Mouse (Mus musculus) T-helper 2 cell (primary cell): ENCODE results near the gene Arf3.

Source experiments
- in situ Hi-C: fragments of 300-600 bp; cut with MboI, MseI; formaldehyde crosslinking; loops from one replicate; pipeline ENCODE4 v1.15.1; 2025; ENCODE audit warnings: high pct_unique_total_duplicates

The Arf3 gene

GRCm38 (mm10) chr15:98724441-98724840 lies 38.6 kb downstream of the Arf3 start:
- in situ Hi-C loops: no loop called here

- in situ Hi-C loops: no loop called here
Measured at GRCm38 (mm10) chr15:98722854-98723253, 40.2 kb downstream of the Arf3 start.

GRCm38 (mm10) chr15:98722191-98722590 lies 40.8 kb downstream of the Arf3 start:
- in situ Hi-C loops: no loop called here

DNA sequence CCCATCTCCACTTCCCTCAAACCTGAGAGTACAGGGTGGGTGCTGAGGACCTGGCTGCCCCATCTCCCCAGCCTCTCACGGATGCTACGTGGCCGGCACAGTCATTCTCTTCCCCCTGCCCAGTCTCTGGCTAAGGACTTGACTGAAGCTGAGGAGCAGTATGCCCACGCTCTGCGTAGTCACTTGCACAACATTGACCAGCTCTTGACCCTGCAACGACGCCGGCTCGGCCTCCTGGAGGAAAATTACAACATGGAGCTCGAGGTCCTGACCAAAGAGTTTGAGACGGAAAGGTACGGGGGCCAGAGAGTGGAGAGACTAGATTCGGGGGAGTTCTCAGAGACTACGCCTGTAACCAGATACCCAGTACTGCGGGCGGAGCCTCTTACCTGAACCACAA lies 45.7 kb downstream of the Arf3 start:
- in situ Hi-C loops: no loop called here

DNA sequence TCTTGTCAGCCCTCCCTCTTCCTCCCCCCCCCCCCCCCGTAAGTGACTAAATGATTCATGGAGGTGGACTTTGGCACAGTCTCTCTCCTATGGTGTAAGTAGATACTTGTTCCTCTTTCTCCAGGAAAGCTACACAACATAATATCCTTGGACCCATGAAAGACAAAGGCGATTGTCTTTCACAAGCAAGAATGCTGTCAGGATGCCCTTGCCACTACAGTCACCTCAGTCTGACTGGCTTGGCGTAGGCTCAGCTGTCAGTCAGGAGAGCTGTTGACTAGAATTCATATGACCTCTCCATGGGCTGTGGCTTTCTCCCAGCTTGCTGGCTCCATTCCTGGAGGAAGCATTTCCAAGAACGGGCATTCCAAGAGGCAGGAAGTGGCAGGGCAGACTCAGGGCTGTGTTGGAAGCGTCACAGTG lies 48.8 kb downstream of the Arf3 start:
- in situ Hi-C loops: no loop called here

DNA sequence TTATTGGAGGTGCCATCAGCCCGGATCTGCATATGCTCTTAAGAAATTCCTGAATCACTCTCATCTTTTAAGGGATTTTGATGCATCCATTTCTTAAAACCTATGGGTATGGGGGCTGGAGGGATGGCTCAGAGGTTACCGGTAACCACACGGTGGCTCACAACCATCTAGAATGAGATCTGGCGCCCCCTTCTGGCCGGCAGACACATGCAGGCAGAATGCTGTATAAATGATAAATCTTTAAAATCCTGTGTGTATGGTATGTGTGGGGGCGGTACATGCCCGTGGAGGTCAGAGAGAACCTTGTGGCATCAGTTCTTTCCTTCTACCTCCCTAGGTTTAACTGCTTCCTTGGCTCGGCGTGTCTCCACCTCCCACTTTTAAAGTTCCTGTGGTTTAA lies 52.6 kb downstream of the Arf3 start:
- in situ Hi-C loops: no loop called here

DNA sequence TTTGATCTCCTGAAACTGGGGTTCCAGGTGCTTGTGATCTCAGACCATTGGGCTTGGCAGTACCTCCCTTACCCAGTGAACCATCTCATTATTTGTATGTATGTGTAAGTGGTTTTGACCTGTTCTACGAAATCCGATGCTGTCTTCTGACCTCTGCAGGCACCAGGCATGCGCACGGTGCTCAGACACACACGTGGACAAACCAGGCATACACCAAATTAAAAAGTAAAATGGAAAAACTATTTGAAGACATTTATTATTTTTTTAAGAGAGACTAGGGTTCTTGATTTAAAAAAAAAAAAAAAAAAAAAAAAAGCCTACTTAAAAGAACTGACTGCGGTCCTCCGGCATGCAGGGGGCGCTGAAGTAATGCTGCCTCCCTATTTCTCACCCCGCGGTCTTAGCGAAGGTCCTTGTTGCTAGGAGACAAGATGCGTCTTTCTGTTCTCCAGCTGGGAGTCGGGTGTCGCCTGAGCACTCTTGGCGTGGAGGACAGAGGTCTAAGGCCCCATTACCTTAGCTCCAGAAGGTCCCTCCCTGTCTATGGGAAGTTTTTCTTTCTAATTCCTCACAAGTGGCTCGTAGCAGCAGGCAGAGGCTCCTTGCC lies 55.1 kb downstream of the Arf3 start, which contains the start of gene Ccdc65:
TSS of gene Ccdc65 (plus strand) at position 442 of the 607 bp plus-strand sequence.
- in situ Hi-C loops: loop anchor here (5.0 to 10.0 kb wide), 2 partner anchors 66 to 1057 kb away; no protein-coding TSS in a partner anchor

DNA sequence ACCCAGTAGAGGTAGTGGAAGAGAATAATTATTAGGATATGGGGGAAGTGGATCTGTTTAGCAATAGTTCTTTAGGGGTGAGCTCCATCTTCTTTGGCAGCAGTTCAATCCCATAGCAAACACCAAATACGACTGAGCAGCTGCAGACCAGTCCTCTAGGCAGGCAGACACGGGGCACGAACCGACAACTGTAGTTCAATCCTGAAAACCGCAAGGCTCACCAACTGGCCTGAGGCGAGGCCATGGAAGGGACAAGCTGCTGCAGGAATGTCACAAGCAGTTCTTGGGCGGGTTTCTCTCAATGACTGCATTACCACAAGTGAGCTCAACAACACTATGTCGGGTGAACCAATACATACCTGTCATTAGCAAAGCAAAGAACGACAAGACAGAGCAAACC lies 58.7 kb downstream of the Arf3 start:
- in situ Hi-C loops: loop anchor here (5.0 to 10.0 kb wide), 2 partner anchors 117 to 1060 kb away; no protein-coding TSS in a partner anchor

DNA sequence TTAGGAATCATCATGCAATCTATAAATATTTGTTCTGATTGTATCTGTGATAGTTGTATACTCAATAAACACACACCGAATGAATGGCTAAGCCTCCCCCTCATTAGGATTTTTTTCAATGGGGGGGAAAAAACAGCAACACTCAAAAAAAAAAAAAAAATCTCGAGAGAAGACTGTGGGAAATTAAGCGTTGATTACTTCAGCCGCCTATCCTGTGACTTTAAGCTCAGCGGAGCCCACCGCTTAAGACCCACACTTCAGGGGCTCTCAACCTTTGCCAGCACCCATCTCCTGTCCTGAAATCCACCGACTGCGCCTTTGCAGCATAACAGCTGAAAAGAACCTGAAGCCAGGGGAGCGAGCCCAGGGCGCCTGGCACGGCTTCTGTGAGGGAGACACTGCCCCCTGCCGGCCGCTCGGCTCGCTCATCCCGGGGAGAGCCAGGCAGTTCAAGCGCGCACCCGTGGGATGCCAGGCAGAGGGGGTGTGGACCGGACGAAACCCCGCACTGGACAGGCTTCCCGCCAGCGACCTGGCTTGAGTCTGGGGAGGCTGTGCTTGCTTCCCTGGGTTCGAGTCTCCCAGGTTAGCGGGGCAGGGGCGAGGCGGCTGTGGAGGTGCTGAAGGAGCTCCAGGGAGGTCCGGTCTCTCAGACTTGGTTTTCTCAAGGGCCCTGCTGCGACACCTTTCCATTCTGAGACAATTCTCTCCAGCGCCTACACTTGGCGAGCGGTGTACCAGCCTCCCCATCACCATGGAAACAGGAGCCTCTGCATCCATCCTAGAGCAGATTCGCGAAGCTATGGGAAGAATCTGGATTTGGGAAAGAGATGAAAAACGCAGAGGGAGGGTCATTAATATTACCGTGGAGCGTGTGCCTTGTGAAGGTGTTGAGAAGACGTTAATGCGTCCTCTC lies 63.6 kb downstream of the Arf3 start:
- in situ Hi-C loops: loop anchor here (5.0 to 10.0 kb wide), 2 partner anchors 112 to 1065 kb away; no protein-coding TSS in a partner anchor

DNA sequence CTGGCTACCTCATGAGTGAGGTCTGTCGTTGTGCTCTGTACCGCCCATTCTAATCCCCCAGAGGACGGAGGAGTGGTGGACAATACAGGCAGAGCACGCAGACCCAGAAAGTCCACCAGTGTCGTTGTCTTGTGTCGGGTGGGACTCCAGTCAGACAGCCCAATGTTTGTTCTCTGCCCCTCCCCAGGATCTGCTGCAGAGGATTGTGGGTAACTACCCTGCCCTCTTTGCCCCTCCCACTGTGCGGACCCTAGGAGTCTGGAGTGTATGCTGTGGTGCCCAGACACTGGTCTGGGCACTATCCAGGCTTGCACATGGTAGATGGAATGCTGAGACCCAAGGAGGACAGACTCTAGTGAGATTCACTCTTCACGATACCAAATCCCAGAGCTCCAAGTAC lies 66.8 kb downstream of the Arf3 start:
- in situ Hi-C loops: no loop called here

DNA sequence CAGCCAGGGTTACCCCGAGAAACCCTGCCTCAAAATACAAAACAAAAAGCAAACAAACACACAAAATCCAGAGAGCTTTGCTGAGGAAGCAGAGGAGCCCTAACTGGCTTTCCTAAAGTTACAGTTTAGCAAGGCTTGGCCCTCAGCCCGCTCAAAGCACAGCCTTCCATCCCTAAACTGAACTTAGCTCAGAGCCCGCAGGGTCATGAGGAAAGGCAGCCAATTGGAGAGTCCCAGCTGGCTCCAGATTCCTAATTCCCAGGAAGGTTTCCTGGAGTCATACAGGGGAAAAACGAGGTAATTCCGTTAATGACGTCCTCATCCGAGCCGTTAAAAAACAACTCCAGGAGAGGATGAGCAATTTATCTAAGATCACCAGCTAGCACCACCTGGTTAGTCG lies 67.3 kb downstream of the Arf3 start:
- in situ Hi-C loops: no loop called here

GRCm38 (mm10) chr15:98692171-98692715 lies 70.8 kb downstream of the Arf3 start:
- in situ Hi-C loops: no loop called here

GRCm38 (mm10) chr15:98691486-98692147 lies 71.4 kb downstream of the Arf3 start:
- in situ Hi-C loops: no loop called here

DNA sequence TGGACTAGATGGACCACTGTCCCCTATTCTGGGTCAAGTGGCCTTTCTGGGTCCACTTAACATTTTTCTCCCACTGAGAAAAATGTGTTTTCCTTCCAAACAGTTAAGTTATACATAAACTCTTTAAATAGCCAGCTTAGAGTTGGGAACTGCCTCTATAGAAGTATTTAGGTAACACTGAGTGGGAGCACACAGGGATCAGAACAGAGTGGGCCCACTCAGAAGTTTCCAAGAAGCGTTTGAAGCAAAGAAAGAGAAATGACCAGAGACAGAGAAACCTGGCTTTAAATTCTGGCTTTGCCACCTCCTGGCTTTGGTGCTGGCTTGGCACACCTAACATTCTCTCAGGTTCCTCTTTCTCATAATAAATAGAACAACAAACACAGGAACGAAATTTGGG lies 73.3 kb downstream of the Arf3 start:
- in situ Hi-C loops: no loop called here
